Mouse (Mus musculus): ENCODE results near the gene Stk24. TPM values are rescaled to one million over a fixed set of nuclear protein-coding genes. Genes with fewer than 3 reads are reported as not detected.

Gene Stk24
- total and polyA plus RNA-seq, 3 experiments = 62.5 to 79.3 TPM; not detected in 1

DNA sequence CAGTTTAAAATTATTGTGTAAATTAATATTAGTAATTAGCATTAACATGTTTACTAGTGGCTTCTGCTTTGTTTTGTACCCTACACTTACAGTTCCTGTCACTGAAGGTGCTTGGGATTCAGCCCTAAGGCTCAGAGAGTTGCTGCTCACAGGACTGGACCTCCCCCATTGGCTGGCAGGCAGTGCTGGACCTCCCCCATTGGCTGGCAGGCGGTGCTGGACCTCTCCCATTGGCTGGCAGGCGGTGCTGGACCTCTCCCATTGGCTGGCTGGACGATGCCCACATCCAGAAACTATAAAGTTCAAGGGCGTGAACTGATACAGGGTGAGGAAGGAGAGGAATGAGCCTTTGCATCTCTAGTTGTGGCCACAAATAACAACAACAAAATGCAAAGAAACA is 15.3 kb upstream of the Stk24 start:
- Histone ChIP-seq H3K36me3 (ENCODE audit: control insufficient read depth in 1 of 2, insufficient read depth in 2 of 2, low read length in 2 of 2) (no peaks in the 10 kb centered on the region), H3K9ac (ENCODE audit: control insufficient read depth, low read depth, low read length, poor library complexity, severe bottlenecking) (no peak overlapping the region), H3K4me3 (ENCODE audit: control insufficient read depth in 1 of 2, insufficient read depth in 1 of 2, low read depth in 2 of 2, low read length in 2 of 2) (no peak overlapping the region), H3K27ac (ENCODE audit: control insufficient read depth, low read depth, low read length) (no peak overlapping the region), H3K27me3 (ENCODE audit: control insufficient read depth in 1 of 2, insufficient read depth in 2 of 2, low read length in 2 of 2) (peaks cover 0 to 1% of the 10 kb centered on the region in 2 experiments; a peak in 1 of 4 replicates), H3K9me3 (replicated peaks; ENCODE audit: insufficient read depth, low read length) (no peaks in the 10 kb centered on the region), H3K79me2 (ENCODE audit: control insufficient read depth, insufficient read depth, low read length, poor library complexity) (no peaks in the 10 kb centered on the region), H3K4me1 (ENCODE audit: control insufficient read depth in 1 of 2, insufficient read depth in 2 of 2, low read length in 2 of 2) (no peaks in the 10 kb centered on the region)
- DNase-seq (ENCODE audit: low read depth, low spot score) = peak; percentile 21
- TF ChIP-seq ELF1 (IDR thresholded peaks at IDR 0.05; ENCODE audit: low read depth, low read length) (no peak), POLR2AphosphoS5 (IDR thresholded peaks at IDR 0.05; ENCODE audit: borderline replicate concordance, low read depth, low read length) (no peak), CHD1 (IDR thresholded peaks at IDR 0.05; ENCODE audit: low read depth, low read length) (no peak), KAT2A (conservative IDR thresholded peaks at IDR 0.05; ENCODE audit: low read depth, low read length) (no peak), ZKSCAN1 (IDR thresholded peaks at IDR 0.05; ENCODE audit: low read depth, low read length) (no peak), MAZ (IDR thresholded peaks at IDR 0.05; ENCODE audit: low read depth, low read length) (no peak), UBTF (IDR thresholded peaks at IDR 0.05; ENCODE audit: borderline replicate concordance, insufficient read depth, low read depth, low read length) (no peak)

- Histone ChIP-seq H3K27me3 (ENCODE audit: control insufficient read depth in 1 of 2, insufficient read depth in 2 of 2, low read length in 2 of 2) (no peaks in the 10 kb centered on the region; a peak in 2 of 4 replicates), H3K4me1 (ENCODE audit: control insufficient read depth in 1 of 2, insufficient read depth in 2 of 2, low read length in 2 of 2) (no peaks in the 10 kb centered on the region), H3K9me3 (replicated peaks; ENCODE audit: insufficient read depth, low read length) (no peaks in the 10 kb centered on the region), H3K4me3 (ENCODE audit: control insufficient read depth in 1 of 2, insufficient read depth in 1 of 2, low read depth in 2 of 2, low read length in 2 of 2) (no peak overlapping the region), H3K79me2 (ENCODE audit: control insufficient read depth, insufficient read depth, low read length, poor library complexity) (no peaks in the 10 kb centered on the region), H3K9ac (ENCODE audit: control insufficient read depth, low read depth, low read length, poor library complexity, severe bottlenecking) (no peak overlapping the region), H3K27ac (ENCODE audit: control insufficient read depth, low read depth, low read length) (no peak overlapping the region), H3K36me3 (ENCODE audit: control insufficient read depth in 1 of 2, insufficient read depth in 2 of 2, low read length in 2 of 2) (no peaks in the 10 kb centered on the region)
- TF ChIP-seq POLR2AphosphoS2 (IDR thresholded peaks at IDR 0.05; ENCODE audit: low read length) (no peak), JUND (IDR thresholded peaks at IDR 0.05; ENCODE audit: low read depth, low read length) (no peak), NELFE (IDR thresholded peaks at IDR 0.05; ENCODE audit: low read depth, low read length) (no peak), ELF1 (IDR thresholded peaks at IDR 0.05; ENCODE audit: low read depth, low read length) (no peak), POLR2A (IDR thresholded peaks at IDR 0.05; ENCODE audit: control insufficient read depth in 1 of 2, insufficient read depth in 1 of 2, low read depth in 1 of 2, low read length in 2 of 2, poor library complexity in 1 of 2) (no peak), MYB (IDR thresholded peaks at IDR 0.05; ENCODE audit: low read depth, low read length) (no peak), CHD2 (IDR thresholded peaks at IDR 0.05; ENCODE audit: low read length) (no peak), ZC3H11A (IDR thresholded peaks at IDR 0.05; ENCODE audit: low read depth, low read length) (no peak), KAT2A (conservative IDR thresholded peaks at IDR 0.05; ENCODE audit: low read depth, low read length) (no peak), CHD1 (IDR thresholded peaks at IDR 0.05; ENCODE audit: low read depth, low read length) (no peak), GATA1 (IDR thresholded peaks at IDR 0.05; ENCODE audit: low read depth, low read length) (no peak), BHLHE40 (IDR thresholded peaks at IDR 0.05; ENCODE audit: borderline replicate concordance, low read depth, low read length) (no peak), ZMIZ1 (IDR thresholded peaks at IDR 0.05; ENCODE audit: low read depth, low read length) (no peak)
- no peak for DNase-seq (ENCODE audit: low read depth, low spot score)
Measured at GRCm38 (mm10) chr14:121391927-121392326, 12.1 kb upstream of the Stk24 start.
